13 mouse cellular contexts compared by ENCODE assay signal in the genomic region with DNA sequence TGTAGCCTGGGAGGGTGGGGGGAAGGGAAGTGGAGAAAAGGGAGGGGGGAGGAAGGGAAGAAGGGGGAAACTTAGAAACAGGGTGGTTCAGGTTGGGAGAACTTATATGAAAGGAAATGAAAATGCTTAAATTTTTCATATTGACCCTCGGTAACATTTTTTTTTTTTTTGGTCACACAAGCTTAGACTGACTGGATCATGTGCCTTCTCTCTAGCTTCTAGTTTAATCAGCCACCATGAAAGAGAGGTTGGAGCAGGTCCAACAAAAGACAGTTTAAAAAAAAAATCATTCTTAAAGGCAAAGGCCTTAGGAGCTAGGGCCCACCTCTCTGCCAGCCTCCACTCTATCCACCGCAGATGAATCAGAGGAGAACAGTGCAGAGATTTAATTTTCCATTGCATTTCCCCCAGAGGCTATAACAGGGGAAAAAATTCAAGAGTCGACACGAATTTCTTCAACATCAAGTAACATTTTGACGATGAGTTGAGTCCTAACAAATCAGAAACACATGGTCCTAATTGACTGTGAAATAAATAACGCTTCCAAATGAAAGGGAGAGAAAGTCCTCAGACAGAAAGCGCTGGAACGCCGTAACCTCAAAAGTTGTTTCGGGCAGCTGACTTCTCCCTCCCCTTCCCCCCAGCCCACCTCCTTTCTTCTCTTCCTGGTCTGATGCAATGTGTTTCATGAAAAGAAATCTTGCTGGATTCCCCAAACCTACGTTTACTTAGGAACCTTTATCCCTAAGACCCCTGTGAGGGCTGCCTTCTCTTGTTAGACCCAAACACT.
DNase-seq lines count a peak whose midpoint lies in the region; ATAC-seq and TF ChIP-seq lines count a peak whose summit lies in the region.
"Had no signal": no experiment of that assay in that cellular context is flagged by ENCODE, and none has a peak within 500 bp of the region (broad histone marks: within the 10 kb centered on the region; RNA-seq: fewer than 3 reads in every experiment).

No protein-coding gene starts in this region.

- peak; percentile 35 for DNase-seq in embryo, embryonic 10 days (ENCODE audit: low spot score)
- no peak for DNase-seq in embryo, embryonic 9.5 days (ENCODE audit: extremely low spot score)
- DNase-seq in lung, embryonic 14.5 days: peak; percentile 90
- no peak for DNase-seq in lung, adult 2 months
- peak; percentile 68 for DNase-seq in forelimb bud, embryonic 11.5 days (ENCODE audit: low read depth, low spot score)
- peak; percentile 57 to 74 for DNase-seq in lung, postnatal 4 days
- DNase-seq in urinary bladder, postnatal 14 days (ENCODE audit: low spot score): no peak
- no peak for DNase-seq in adrenal gland, postnatal 14 days
- DNase-seq: cerebellum, adult 9-11 months; kidney, adult 8-10 months; spleen, adult 18-20 months had no signal

- no peaks in the 10 kb centered on the region for H3K9me3 ChIP-seq in lung, embryonic 14.5 days (ENCODE audit: low read depth, low read length)

- peak; percentile 61 for ATAC-seq in lung, embryonic 14.5 days (ENCODE audit: insufficient read depth)
- ATAC-seq: forebrain, embryonic 14.5 days had no signal

- H3K4me1 ChIP-seq in lung, embryonic 14.5 days (ENCODE audit: insufficient read depth): peaks cover 14% of the 10 kb centered on the region
- peaks cover 2% of the 10 kb centered on the region for H3K4me1 ChIP-seq in lung, adult 2 months (ENCODE audit: control insufficient read depth, insufficient read depth, low read length)

- H3K27me3 ChIP-seq in lung, embryonic 14.5 days (ENCODE audit: insufficient read depth, low read length): no peaks in the 10 kb centered on the region

- no peak overlapping the region for H3K4me3 ChIP-seq in lung, embryonic 14.5 days (ENCODE audit: low read depth, low read length)
- H3K4me3 ChIP-seq in lung, adult 2 months (replicated peaks; ENCODE audit: extremely low read depth, low read depth, low read length): no peak overlapping the region

- H3K36me3 ChIP-seq in lung, embryonic 14.5 days (ENCODE audit: insufficient read depth): no peaks in the 10 kb centered on the region

- no peak overlapping the region for H3K9ac ChIP-seq in lung, embryonic 14.5 days

- H3K4me2 ChIP-seq in lung, embryonic 14.5 days: peak overlapping the region; percentile 21; the same call in 1 of the 2 replicates

- no peak for TF ChIP-seq POLR2A in lung, adult 2 months (IDR thresholded peaks at IDR 0.05; ENCODE audit: borderline replicate concordance, extremely low read depth, low read depth, low read length)

- peak overlapping the region; percentile 90 for H3K27ac ChIP-seq in lung, embryonic 14.5 days (ENCODE audit: low read depth)
- H3K27ac ChIP-seq: macrophage had no signal

- 26% methylated on average over 11 of the region's 11 CpGs for WGBS in lung, embryonic 14.5 days
- WGBS in lung, adult 2 months: 50% methylated on average over 11 of the region's 11 CpGs

- TF ChIP-seq CTCF in lung, embryonic 14.5 days (IDR thresholded peaks at IDR 0.05; ENCODE audit: low read depth): no peak
- TF ChIP-seq CTCF in lung, adult 2 months (IDR thresholded peaks at IDR 0.05; ENCODE audit: insufficient read depth, low read length): no peak

Comparison
In these comparisons a context has a peak if more than half of its experiments do, and no peak if none do; other contexts are left out.
1. DNase-seq: peak in embryo, embryonic 10 days (single experiment), lung, embryonic 14.5 days (single experiment), forelimb bud, embryonic 11.5 days (single experiment) and lung, postnatal 4 days (2 of 2); none in embryo, embryonic 9.5 days (single experiment), lung, adult 2 months (single experiment), urinary bladder, postnatal 14 days (single experiment) and adrenal gland, postnatal 14 days (single experiment).